Mouse (Mus musculus) thymus, adult 2 months (tissue): ENCODE measurements around the gene Lmtk3.

ENCODE experiments used
- CTCF ChIP-seq: fragments of 200-500 bp; IDR thresholded peaks from 2 replicates; pipeline ENCODE4 v1.5.1; 2012; ENCODE audit warnings: mild to moderate bottlenecking, control low read depth, low read length, moderate library complexity, borderline replicate concordance; ENCODE audit not compliant: control insufficient read depth, poor library complexity, insufficient read depth; ENCODE audit errors: extremely low read depth
- POLR2A ChIP-seq: fragments of 200-500 bp; IDR thresholded peaks from 2 replicates; pipeline ENCODE4 v1.6.1; 2012; ENCODE audit warnings: mild to moderate bottlenecking, low read length, control low read depth, moderate library complexity; ENCODE audit not compliant: control insufficient read depth, poor library complexity, insufficient read depth; ENCODE audit errors: extremely low read depth

GRCm38 (mm10) chr7:45833924-45834323 lies 50.4 kb downstream of the Lmtk3 start:
- no peak for TF ChIP-seq POLR2A
- no peak for TF ChIP-seq CTCF
